Mouse (Mus musculus) testis, adult 2 months (tissue): ENCODE measurements around the gene Mta3. TPM values are rescaled to one million over a fixed set of nuclear protein-coding genes. Genes with fewer than 3 reads are reported as not detected.

Experiments
- H3K27ac ChIP-seq: fragments of 200-500 bp; 2 replicates; pipeline ENCODE4 v1.5.1; 2012; ENCODE audit warnings: low read depth, low read length; ENCODE audit not compliant: control insufficient read depth, insufficient read depth
- H3K27me3 ChIP-seq: fragments of 200-500 bp; 2 replicates; pipeline ENCODE4 v1.6.1; 2012; ENCODE audit warnings: mild to moderate bottlenecking, low read length, moderate library complexity; ENCODE audit not compliant: control insufficient read depth, insufficient read depth
- H3K36me3 ChIP-seq: fragments of 200-500 bp; 2 replicates; pipeline ENCODE4 v1.6.1; 2012; ENCODE audit warnings: mild to moderate bottlenecking, low read length; ENCODE audit not compliant: control insufficient read depth, insufficient read depth
- H3K4me1 ChIP-seq: fragments of 200-500 bp; 2 replicates; pipeline ENCODE4 v1.6.1; 2012; ENCODE audit warnings: low read length; ENCODE audit not compliant: control insufficient read depth, insufficient read depth
- H3K4me3 ChIP-seq: fragments of 200-500 bp; 2 replicates; pipeline ENCODE4 v1.5.1; 2012; ENCODE audit warnings: low read depth, mild to moderate bottlenecking, low read length, moderate library complexity, mixed read lengths; ENCODE audit not compliant: control insufficient read depth
- CTCF ChIP-seq: fragments of 200-500 bp; IDR thresholded peaks from 2 replicates; pipeline ENCODE4 v1.5.1; 2012; ENCODE audit warnings: low read depth, mild to moderate bottlenecking, inconsistent platforms, low read length, moderate library complexity; ENCODE audit not compliant: control insufficient read depth, insufficient read depth, insufficient replicate concordance
- POLR2A ChIP-seq: fragments of 200-500 bp; IDR thresholded peaks from 2 replicates; pipeline ENCODE4 v1.6.1; 2012; ENCODE audit warnings: low read depth, mild to moderate bottlenecking, inconsistent platforms, low read length, moderate library complexity; ENCODE audit not compliant: control insufficient read depth
- polyA plus RNA-seq: library from polyadenylated mRNA; depleted of rRNA; stranded (reverse); fragments of >200 nt; gene quantifications from 2 replicates; pipeline ENCODE4 v1.2.3, GENCODE M21; 2012

Gene Mta3
- polyA plus RNA-seq, 1 experiment, result 36.3 TPM

- TF ChIP-seq POLR2A, result no peak
- no peak for TF ChIP-seq CTCF
- Histone ChIP-seq H3K4me3 (no peak overlapping the region), H3K27ac (no peak overlapping the region)
Measured at GRCm38 (mm10) chr17:83740135-83740676, 34.2 kb downstream of the Mta3 start.

GRCm38 (mm10) chr17:83741243-83741642 is 35.3 kb downstream of the Mta3 start:
- H3K4me1 ChIP-seq, result no peaks in the 10 kb centered on the region

More at GRCm38 (mm10) chr17:83740135-83740676, 34.2 kb downstream of the Mta3 start:
- H3K27me3 ChIP-seq, result no peaks in the 10 kb centered on the region
- H3K4me1 ChIP-seq, result no peaks in the 10 kb centered on the region
- no peaks in the 10 kb centered on the region; the same call in none of the 2 replicates for H3K36me3 ChIP-seq

DNA sequence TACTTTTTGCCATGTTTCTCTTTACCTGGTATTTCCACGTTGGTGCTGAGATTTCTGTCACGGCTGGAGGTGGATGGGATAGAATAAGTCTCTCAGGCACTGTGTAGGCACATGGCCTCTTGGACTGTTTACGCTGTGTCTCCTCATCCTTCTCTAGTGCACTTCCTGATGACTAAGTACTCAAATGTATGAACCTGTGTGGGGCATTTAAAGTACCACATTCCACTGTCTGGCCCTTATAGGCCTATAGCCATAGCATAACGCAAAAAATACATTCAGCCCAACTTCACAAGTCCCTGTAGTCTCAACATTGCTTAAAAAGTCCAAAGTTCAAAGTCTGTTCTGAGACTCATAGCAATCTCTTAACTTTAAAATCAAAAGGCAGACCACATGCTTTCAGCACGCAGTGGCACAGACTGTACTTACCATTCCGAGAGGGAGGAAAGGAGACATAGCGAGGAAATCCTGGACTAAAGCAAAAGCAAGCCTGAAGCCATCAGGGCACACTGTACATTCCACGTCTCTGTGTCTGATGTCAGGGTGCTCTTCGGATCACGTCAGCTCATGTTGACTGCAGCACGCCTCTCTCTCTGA is 38.4 kb downstream of the Mta3 start:
- Histone ChIP-seq H3K4me3 (no peak overlapping the region), H3K4me1 (no peaks in the 10 kb centered on the region), H3K27me3 (no peaks in the 10 kb centered on the region), H3K36me3 (no peaks in the 10 kb centered on the region; the same call in 1 of the 2 replicates), H3K27ac (no peak overlapping the region)
- TF ChIP-seq POLR2A (no peak), CTCF (no peak)

More at GRCm38 (mm10) chr17:83741243-83741642, 35.3 kb downstream of the Mta3 start:
- TF ChIP-seq CTCF (no peak), POLR2A (no peak)
- H3K27ac ChIP-seq, result no peak overlapping the region
- H3K27me3 ChIP-seq, result no peaks in the 10 kb centered on the region
- no peak overlapping the region for H3K4me3 ChIP-seq
- no peaks in the 10 kb centered on the region; the same call in none of the 2 replicates for H3K36me3 ChIP-seq

DNA sequence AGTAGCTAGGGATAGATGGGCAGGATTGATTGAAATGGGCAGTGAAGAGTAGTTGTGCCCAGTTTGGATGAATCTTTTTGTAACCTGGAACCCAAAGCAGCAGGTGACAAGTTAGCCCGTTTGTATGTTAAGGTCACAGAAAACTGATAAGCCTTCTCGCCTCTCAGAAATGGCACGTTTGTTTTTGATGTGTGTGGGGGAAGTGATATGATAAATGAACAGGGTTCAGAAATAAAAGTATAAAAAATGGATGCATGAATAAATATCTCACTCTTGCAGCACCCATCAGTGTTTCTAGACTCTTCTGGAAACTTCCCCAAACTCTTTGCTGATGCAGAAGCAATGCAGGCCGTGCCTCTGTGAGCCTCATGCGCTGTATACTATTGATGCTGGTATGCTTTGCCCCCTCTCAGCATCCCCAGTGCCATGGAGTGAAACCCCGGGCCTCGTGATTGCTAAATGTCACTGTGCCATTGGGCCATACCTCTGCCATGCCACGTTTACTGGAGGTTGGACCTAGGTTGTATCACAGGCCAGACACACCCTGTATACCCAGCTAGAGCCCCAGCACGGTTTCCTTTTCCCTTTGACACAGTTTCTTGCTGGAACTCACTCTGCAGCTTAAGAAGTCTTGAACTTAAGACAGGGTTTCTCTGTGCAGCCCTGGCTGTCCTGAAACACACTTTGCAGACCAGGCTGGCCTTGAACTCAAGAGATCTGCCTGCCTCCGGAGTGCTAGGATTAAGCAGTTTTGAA is 41.6 kb downstream of the Mta3 start:
- Histone ChIP-seq H3K36me3 (no peaks in the 10 kb centered on the region), H3K27me3 (no peaks in the 10 kb centered on the region), H3K4me1 (no peaks in the 10 kb centered on the region), H3K4me3 (no peak overlapping the region), H3K27ac (no peak overlapping the region)
- TF ChIP-seq CTCF (no peak), POLR2A (no peak)

- no peaks in the 10 kb centered on the region for H3K4me1 ChIP-seq
- TF ChIP-seq CTCF (no peak), POLR2A (no peak)
- no peak overlapping the region for H3K4me3 ChIP-seq
- no peak overlapping the region for H3K27ac ChIP-seq
- H3K27me3 ChIP-seq, result no peaks in the 10 kb centered on the region
- H3K36me3 ChIP-seq, result no peaks in the 10 kb centered on the region
Measured at GRCm38 (mm10) chr17:83750216-83750950, 44.4 kb downstream of the Mta3 start.

GRCm38 (mm10) chr17:83753112-83753899 is 47.3 kb downstream of the Mta3 start:
- no peaks in the 10 kb centered on the region for H3K27me3 ChIP-seq
- no peak overlapping the region for H3K4me3 ChIP-seq
- H3K36me3 ChIP-seq, result no peaks in the 10 kb centered on the region; the same call in 1 of the 2 replicates
- TF ChIP-seq POLR2A (no peak), CTCF (no peak)
- H3K27ac ChIP-seq, result no peak overlapping the region
- H3K4me1 ChIP-seq, result no peaks in the 10 kb centered on the region
